Mouse (Mus musculus) liver, postnatal 0 days (tissue): ENCODE measurements around the gene Ankrd55. TPM values are rescaled to one million over a fixed set of nuclear protein-coding genes. Genes with fewer than 3 reads are reported as not detected.

Experiments
- ATAC-seq: fragments of 200-750 bp; cut with Nextera tagmentation; 2 replicates; pipeline ENCODE4 v1.8.0; 2017; ENCODE audit warnings: mild to moderate bottlenecking, moderate library complexity
- DNase-seq: peaks from one replicate; pipeline ENCODE4 v3.0.0-alpha.2; 2016
- H3K27ac ChIP-seq: fragments of 300-500 bp; sonication (generic); 2 replicates; pipeline ENCODE4 v1.5.1; 2014; ENCODE audit warnings: antibody characterized with exemption, moderate library complexity, mild to moderate bottlenecking, low read depth
- H3K27me3 ChIP-seq: fragments of 300-500 bp; sonication (generic); 2 replicates; pipeline ENCODE4 v1.6.1; 2014; ENCODE audit warnings: low read length, control low read depth, mixed read lengths; ENCODE audit not compliant: insufficient read depth
- H3K36me3 ChIP-seq: fragments of 300-500 bp; sonication (generic); replicated peaks from 2 replicates; pipeline ENCODE4 v1.6.1; 2014; ENCODE audit warnings: mild to moderate bottlenecking, control low read depth, low read length, moderate library complexity, mixed read lengths; ENCODE audit not compliant: insufficient read depth
- H3K4me1 ChIP-seq: fragments of 300-500 bp; sonication (generic); 2 replicates; pipeline ENCODE4 v1.6.1; 2014; ENCODE audit warnings: antibody characterized with exemption, mild to moderate bottlenecking, control low read depth; ENCODE audit not compliant: insufficient read depth
- H3K4me2 ChIP-seq: fragments of 300-500 bp; sonication (generic); 2 replicates; pipeline ENCODE4 v1.6.1; 2014; ENCODE audit warnings: low read depth, mild to moderate bottlenecking, low read length, moderate library complexity, mixed read lengths
- H3K4me3 ChIP-seq: fragments of 300-500 bp; sonication (generic); 2 replicates; pipeline ENCODE4 v1.5.1; 2014; ENCODE audit warnings: low read depth, low read length
- H3K9ac ChIP-seq: fragments of 300-500 bp; sonication (generic); replicated peaks from 2 replicates; pipeline ENCODE4 v1.6.1; 2014; ENCODE audit warnings: mild to moderate bottlenecking, moderate library complexity
- H3K9me3 ChIP-seq: fragments of 300-500 bp; sonication (generic); 2 replicates; pipeline ENCODE4 v1.6.1; 2016; ENCODE audit warnings: mild to moderate bottlenecking, control low read depth, low read length, mixed read lengths
- CTCF ChIP-seq: sonication (generic); IDR thresholded peaks from 2 replicates; pipeline ENCODE4 v1.5.1; 2016; ENCODE audit warnings: antibody characterized with exemption, low read depth
- EP300 ChIP-seq: IDR thresholded peaks from 2 replicates; pipeline ENCODE4 v1.6.1; 2016; ENCODE audit warnings: antibody characterized with exemption, low read depth, mild to moderate bottlenecking
- WGBS: fragments of 180-500 bp; shearing (Covaris S2); extraction: QIAGEN DNeasy Blood & Tissue Kit; methylation state at CpG from one replicate; pipeline ENCODE4 v1.1.7; 2014; ENCODE audit not compliant: insufficient replicate concordance; 5-methylcytosine and 5-hydroxymethylcytosine counted together
- polyA plus RNA-seq: library from polyadenylated mRNA; unstranded; fragments of >200 nt; fragmentation: Nextera tagmentation; extraction: Ambion mirVana; gene quantifications from 2 replicates; pipeline ENCODE4 v1.2.1, GENCODE M21; 2015

Ankrd55 gene
- polyA plus RNA-seq, 1 experiment from 2014 or later: 1.3 TPM

DNA sequence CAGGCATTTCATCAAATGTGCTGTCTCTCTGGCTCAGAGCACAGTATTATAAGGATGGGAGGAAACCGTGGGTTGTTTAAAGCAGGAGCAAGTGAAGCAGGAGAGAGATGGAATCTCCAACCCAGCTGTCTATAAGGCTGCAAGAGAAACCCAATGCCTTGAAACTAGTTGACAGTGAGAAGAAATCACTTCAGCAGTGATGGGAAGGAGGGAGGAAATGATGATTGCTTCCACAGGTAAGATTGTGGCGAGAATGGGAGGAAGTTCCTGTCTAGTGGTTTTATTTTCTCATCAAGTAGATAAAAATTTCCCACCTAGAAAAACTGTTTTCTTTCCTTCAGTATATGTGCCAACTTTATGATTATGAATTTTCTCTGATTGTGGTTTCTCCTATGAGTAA lies 118.4 kb downstream of the Ankrd55 start:
- H3K4me2 ChIP-seq: no peak overlapping the region
- WGBS: 65% methylated on average over 2 of the region's 2 CpGs
- no peak for DNase-seq
- no peaks in the 10 kb centered on the region for H3K36me3 ChIP-seq
- H3K27me3 ChIP-seq: no peaks in the 10 kb centered on the region
- ATAC-seq: no peak
- H3K27ac ChIP-seq: no peak overlapping the region
- H3K4me3 ChIP-seq: no peak overlapping the region
- H3K9me3 ChIP-seq: no peaks in the 10 kb centered on the region
- no peak overlapping the region for H3K9ac ChIP-seq
- TF ChIP-seq EP300 (no peak), CTCF (no peak)
- no peaks in the 10 kb centered on the region for H3K4me1 ChIP-seq

DNA sequence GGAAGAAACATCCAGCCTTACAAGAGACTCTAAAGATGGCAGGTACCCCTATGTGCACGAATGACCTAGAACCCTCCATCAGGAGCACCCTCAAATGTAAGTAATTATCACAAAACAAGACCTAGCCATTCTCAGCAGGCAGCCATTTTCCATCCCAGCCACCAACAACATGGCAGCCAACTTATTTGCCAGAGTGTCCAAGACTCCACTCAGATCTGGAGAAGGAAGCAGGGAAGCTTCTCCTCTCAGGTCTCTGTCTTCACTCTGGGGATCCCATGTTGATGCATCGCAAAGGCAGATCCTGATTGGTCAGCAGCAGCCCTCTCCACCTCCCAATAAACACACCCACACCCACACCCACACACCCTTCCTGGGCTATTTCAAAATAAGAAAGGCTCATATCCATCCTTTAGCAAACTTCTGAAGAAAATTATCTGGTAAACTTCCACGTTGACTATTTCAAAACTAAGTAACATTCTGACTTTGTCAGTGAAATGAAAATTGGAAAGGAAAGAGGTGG lies 119.0 kb downstream of the Ankrd55 start:
- Histone ChIP-seq H3K27ac (no peak overlapping the region), H3K9ac (no peak overlapping the region), H3K36me3 (no peaks in the 10 kb centered on the region), H3K9me3 (no peaks in the 10 kb centered on the region), H3K4me2 (no peak overlapping the region), H3K4me3 (no peak overlapping the region), H3K27me3 (no peaks in the 10 kb centered on the region), H3K4me1 (no peaks in the 10 kb centered on the region)
- ATAC-seq (no peak), DNase-seq (no peak)
- WGBS: 78% methylated on average over 3 of the region's 3 CpGs
- TF ChIP-seq CTCF (no peak), EP300 (no peak)

DNA sequence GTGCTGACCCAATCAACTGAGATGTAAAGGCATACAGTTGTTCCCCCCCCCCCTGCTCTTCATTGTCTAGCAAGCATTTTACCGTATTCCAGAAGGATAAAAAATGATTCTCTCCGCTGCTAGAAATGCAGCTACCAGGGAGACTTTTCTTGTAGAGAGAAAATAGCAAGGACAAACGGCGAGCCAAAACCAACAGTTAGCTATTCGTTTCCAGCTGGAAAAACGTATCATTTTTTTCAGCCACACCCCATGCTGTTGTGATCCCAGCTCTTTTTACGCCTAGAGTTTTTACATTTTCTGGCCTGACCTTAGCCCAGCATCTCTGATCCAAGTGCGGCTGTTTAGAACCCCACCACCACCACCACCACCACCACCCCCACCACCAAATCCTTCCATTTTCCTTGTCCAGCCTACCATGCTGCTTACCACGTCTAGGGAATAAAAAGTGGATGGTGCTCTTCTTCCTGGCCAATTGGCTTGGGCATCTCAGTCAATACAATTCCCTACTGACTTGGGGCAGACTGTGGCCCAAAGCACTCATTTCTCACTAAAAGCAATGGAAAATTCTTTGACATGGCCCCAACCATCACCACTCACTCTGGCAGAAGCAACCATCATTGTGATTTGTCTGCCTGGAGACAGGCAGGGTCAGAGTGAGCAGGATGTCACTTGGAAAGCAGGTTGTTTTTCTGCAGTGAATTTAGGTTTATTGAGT lies 119.7 kb downstream of the Ankrd55 start:
- no peak for TF ChIP-seq EP300
- TF ChIP-seq CTCF: no peak
- Histone ChIP-seq H3K4me1 (no peaks in the 10 kb centered on the region), H3K4me2 (no peak overlapping the region), H3K27me3 (no peaks in the 10 kb centered on the region), H3K9ac (no peak overlapping the region), H3K9me3 (no peaks in the 10 kb centered on the region), H3K27ac (no peak overlapping the region), H3K4me3 (no peak overlapping the region), H3K36me3 (no peaks in the 10 kb centered on the region)
- no peak for ATAC-seq
- no peak for DNase-seq
- WGBS: 81% methylated on average over 9 of the region's 9 CpGs

DNA sequence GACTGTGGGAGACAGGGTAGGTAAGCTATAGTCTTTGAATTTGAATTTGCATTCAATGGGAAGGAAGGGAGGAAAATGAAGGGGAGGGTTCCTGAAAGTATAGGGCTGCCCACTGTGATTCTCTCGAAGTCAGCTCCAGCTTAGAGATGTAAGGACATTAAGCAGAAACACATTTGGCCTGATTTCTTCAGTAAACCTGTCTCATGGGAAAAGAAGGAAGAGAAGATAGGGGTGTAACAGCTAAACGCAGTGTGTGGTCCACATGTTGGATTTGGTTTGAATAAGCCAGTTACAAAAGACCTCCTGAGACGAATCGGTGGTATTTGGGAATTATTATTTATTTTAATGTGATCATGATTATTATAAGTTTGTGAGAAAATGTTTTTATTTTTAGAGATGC lies 120.5 kb downstream of the Ankrd55 start:
- no peak overlapping the region for H3K9ac ChIP-seq
- WGBS: 76% methylated on average over 4 of the region's 4 CpGs
- H3K4me3 ChIP-seq: no peak overlapping the region
- no peak for ATAC-seq
- no peaks in the 10 kb centered on the region for H3K27me3 ChIP-seq
- DNase-seq: no peak
- no peak for TF ChIP-seq CTCF
- no peak for TF ChIP-seq EP300
- H3K4me1 ChIP-seq: no peaks in the 10 kb centered on the region
- H3K4me2 ChIP-seq: no peak overlapping the region
- H3K27ac ChIP-seq: no peak overlapping the region
- H3K9me3 ChIP-seq: no peaks in the 10 kb centered on the region
- H3K36me3 ChIP-seq: no peaks in the 10 kb centered on the region

DNA sequence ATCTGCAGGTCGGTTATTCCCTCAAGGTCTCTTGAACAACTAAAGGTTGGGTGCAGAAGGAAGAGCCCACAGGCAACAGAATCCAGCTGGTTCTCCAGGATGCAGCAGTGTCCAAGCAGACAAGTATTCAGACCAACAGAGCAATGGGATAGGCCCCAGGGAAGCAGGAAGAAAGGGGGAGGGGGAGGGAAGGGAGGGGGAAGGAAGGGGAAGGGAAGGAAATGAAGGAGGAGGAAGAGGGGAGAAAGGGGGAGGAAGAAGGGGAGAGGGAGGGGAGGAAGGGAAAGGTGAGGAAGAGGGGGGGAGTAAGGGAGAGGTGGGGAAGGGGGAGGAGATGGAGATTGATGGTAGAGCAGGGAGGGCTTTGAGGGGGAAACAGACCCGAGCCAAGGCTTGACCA lies 121.1 kb downstream of the Ankrd55 start:
- Histone ChIP-seq H3K4me3 (no peak overlapping the region), H3K9ac (no peak overlapping the region), H3K9me3 (no peaks in the 10 kb centered on the region), H3K4me2 (no peak overlapping the region), H3K4me1 (no peaks in the 10 kb centered on the region), H3K27ac (no peak overlapping the region), H3K27me3 (no peaks in the 10 kb centered on the region), H3K36me3 (no peaks in the 10 kb centered on the region)
- TF ChIP-seq CTCF (no peak), EP300 (no peak)
- 63% methylated on average over 2 of the region's 2 CpGs for WGBS
- ATAC-seq: no peak
- DNase-seq: no peak

DNA sequence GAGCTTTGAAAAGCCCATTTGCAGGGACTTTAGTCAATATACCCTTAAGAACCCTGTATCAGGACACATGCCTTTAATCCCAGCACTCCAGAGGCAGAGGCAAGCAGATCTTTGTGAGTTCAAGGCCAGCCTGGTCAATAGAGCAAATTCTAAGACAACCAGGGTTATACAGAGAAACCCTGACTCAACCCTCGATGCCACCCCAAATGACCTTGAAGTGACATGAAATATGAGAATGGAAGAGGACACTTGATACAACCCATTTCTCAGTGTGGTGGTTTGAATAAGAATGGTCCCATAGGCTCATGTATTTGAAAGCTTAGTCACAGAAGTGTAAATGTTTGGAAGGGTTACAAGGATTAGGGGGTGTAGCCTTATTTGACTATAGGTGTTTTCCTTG lies 121.6 kb downstream of the Ankrd55 start:
- H3K27me3 ChIP-seq: no peaks in the 10 kb centered on the region
- no peaks in the 10 kb centered on the region for H3K9me3 ChIP-seq
- ATAC-seq (no peak), DNase-seq (no peak)
- WGBS: 65% methylated on average over 1 of the region's 1 CpGs
- no peaks in the 10 kb centered on the region for H3K4me1 ChIP-seq
- H3K9ac ChIP-seq: no peak overlapping the region
- H3K36me3 ChIP-seq: no peaks in the 10 kb centered on the region
- H3K4me2 ChIP-seq: no peak overlapping the region
- H3K4me3 ChIP-seq: no peak overlapping the region
- H3K27ac ChIP-seq: no peak overlapping the region
- TF ChIP-seq CTCF (no peak), EP300 (no peak)

DNA sequence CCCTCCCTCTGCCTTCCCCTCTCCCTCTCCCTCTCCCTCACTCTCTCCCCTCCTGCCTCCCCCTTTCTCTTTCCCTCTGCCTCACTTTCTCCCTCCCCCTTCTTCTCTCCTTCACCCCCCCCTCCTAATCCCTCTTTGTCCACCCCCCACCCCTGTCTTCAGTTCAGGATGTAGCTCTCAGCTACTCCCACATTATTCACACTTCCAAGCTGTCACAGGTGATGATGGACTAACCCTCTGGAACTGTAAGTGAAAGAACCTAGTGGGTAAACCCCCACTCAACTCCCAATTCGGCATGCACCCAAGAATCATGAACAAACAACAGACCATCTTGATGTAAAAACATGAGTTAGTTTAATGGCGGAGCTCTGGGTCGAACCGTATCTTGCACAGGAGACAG lies 122.2 kb downstream of the Ankrd55 start:
- DNase-seq (no peak), ATAC-seq (no peak)
- Histone ChIP-seq H3K4me3 (no peak overlapping the region), H3K9me3 (no peaks in the 10 kb centered on the region), H3K36me3 (no peaks in the 10 kb centered on the region), H3K9ac (no peak overlapping the region), H3K27ac (no peak overlapping the region), H3K4me1 (no peaks in the 10 kb centered on the region), H3K27me3 (no peaks in the 10 kb centered on the region), H3K4me2 (no peak overlapping the region)
- no peak for TF ChIP-seq CTCF
- no peak for TF ChIP-seq EP300
- 87% methylated on average over 4 of the region's 4 CpGs for WGBS
